Mouse (Mus musculus) ES-Bruce4 (cell line): ENCODE measurements around the gene Smok3b. TPM values are rescaled to one million over a fixed set of nuclear protein-coding genes. Genes with fewer than 3 reads are reported as not detected.

Source experiments
- H3K27ac ChIP-seq: 2 replicates; pipeline ENCODE4 v1.5.1; 2012; ENCODE audit warnings: low read length, inconsistent platforms; ENCODE audit not compliant: insufficient read depth
- H3K27me3 ChIP-seq: 2 replicates; pipeline ENCODE4 v1.6.1; 2012; ENCODE audit warnings: mild to moderate bottlenecking, low read length, inconsistent platforms; ENCODE audit not compliant: control insufficient read depth, poor library complexity, insufficient read depth, severe bottlenecking
- H3K36me3 ChIP-seq: 2 replicates; pipeline ENCODE4 v1.6.1; 2012; ENCODE audit warnings: inconsistent platforms, mild to moderate bottlenecking, low read length, moderate library complexity; ENCODE audit not compliant: control insufficient read depth, poor library complexity, insufficient read depth, severe bottlenecking
- H3K4me1 ChIP-seq: one replicate; pipeline ENCODE4 v1.8.1; 2011; ENCODE audit warnings: low read length; ENCODE audit not compliant: control insufficient read depth, insufficient read depth
- H3K4me3 ChIP-seq: 2 replicates; pipeline ENCODE4 v1.5.1; 2011; ENCODE audit warnings: low read depth, mild to moderate bottlenecking, low read length
- H3K9ac ChIP-seq: 2 replicates; pipeline ENCODE4 v1.6.1; 2012; ENCODE audit warnings: low read depth, mild to moderate bottlenecking, inconsistent platforms; ENCODE audit not compliant: poor library complexity, severe bottlenecking
- H3K9me3 ChIP-seq: replicated peaks from 2 replicates; pipeline ENCODE4 v1.6.1; 2012; ENCODE audit warnings: mild to moderate bottlenecking, low read length, inconsistent platforms; ENCODE audit not compliant: control insufficient read depth, poor library complexity, insufficient read depth, severe bottlenecking
- CTCF ChIP-seq: IDR thresholded peaks from one replicate; pipeline ENCODE4 v1.8.1; 2011; ENCODE audit warnings: low read depth, low read length
- EP300 ChIP-seq: IDR thresholded peaks from 2 replicates; pipeline ENCODE4 v1.6.1; 2011; ENCODE audit warnings: low read depth, low read length; ENCODE audit not compliant: insufficient read depth
- POLR2A ChIP-seq: IDR thresholded peaks from one replicate; pipeline ENCODE4 v1.8.1; 2011; ENCODE audit warnings: low read length; ENCODE audit not compliant: insufficient read depth
- polyA plus RNA-seq: library from polyadenylated mRNA; stranded (reverse); fragments of >200 nt; gene quantifications from 2 replicates; pipeline ENCODE4 v1.2.4, GENCODE M21; 2011; ENCODE audit warnings: low read depth; ENCODE audit not compliant: missing spikeins, insufficient read depth, insufficient read length

Gene Smok3b
- polyA plus RNA-seq, 1 experiment = not detected

GRCm38 (mm10) chr5:137979081-137979480 is 42.1 kb upstream of the Smok3b start:
- no peak overlapping the region for H3K4me3 ChIP-seq
- TF ChIP-seq EP300 (no peak), CTCF (no peak), POLR2A (no peak)
- H3K9ac ChIP-seq = no peak overlapping the region
- H3K4me1 ChIP-seq = no peaks in the 10 kb centered on the region
- H3K36me3 ChIP-seq = no peaks in the 10 kb centered on the region
- no peaks in the 10 kb centered on the region for H3K27me3 ChIP-seq
- H3K27ac ChIP-seq = no peak overlapping the region
- no peaks in the 10 kb centered on the region for H3K9me3 ChIP-seq

GRCm38 (mm10) chr5:137981300-137981699 is 39.9 kb upstream of the Smok3b start, which contains the start of gene Azgp1:
Azgp1 (plus strand) TSS chr5:137981520.
- Histone ChIP-seq H3K27me3 (no peaks in the 10 kb centered on the region), H3K9ac (no peak within 1 kb of the TSS)

DNA sequence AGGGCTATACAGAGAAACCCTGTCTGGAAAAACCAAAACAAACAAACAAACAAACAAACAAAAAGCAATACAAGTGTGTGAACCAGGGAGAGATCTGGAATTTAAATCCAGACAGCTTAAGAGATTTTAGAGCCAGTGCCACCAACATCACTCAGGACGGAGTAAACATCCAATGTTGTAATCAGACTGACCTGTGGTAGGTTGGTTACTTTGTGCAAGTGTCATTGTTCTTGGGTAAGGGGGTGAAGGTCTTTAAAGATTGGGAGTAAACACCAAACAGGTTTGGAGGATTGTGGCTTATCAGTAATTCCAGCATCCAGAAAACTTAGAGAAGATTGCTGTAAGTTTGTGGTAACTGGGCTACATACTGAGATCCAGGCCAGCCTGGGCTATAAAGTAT is 34.9 kb upstream of the Smok3b start:
- no peak overlapping the region for H3K4me3 ChIP-seq
- H3K4me1 ChIP-seq = peaks cover 1% of the 10 kb centered on the region
- no peaks in the 10 kb centered on the region for H3K27me3 ChIP-seq
- no peaks in the 10 kb centered on the region for H3K9me3 ChIP-seq
- TF ChIP-seq CTCF (no peak), POLR2A (no peak), EP300 (no peak)
- H3K36me3 ChIP-seq = no peaks in the 10 kb centered on the region
- H3K9ac ChIP-seq = no peak overlapping the region
- no peak overlapping the region for H3K27ac ChIP-seq

More at GRCm38 (mm10) chr5:137981300-137981699, 39.9 kb upstream of the Smok3b start, which contains the start of gene Azgp1:
- Histone ChIP-seq H3K9me3 (no peaks in the 10 kb centered on the region), H3K4me1 (no peaks in the 10 kb centered on the region), H3K36me3 (no peaks in the 10 kb centered on the region), H3K27ac (no peak within 1 kb of the TSS), H3K4me3 (no peak within 1 kb of the TSS)
- TF ChIP-seq CTCF = no peak
- no peak for TF ChIP-seq POLR2A
- TF ChIP-seq EP300 = no peak

GRCm38 (mm10) chr5:138009437-138009836 is 11.8 kb upstream of the Smok3b start:
- H3K27ac ChIP-seq = no peak overlapping the region
- peaks cover 18% of the 10 kb centered on the region for H3K9me3 ChIP-seq
- H3K27me3 ChIP-seq = no peaks in the 10 kb centered on the region
- no peak overlapping the region for H3K4me3 ChIP-seq
- H3K4me1 ChIP-seq = no peaks in the 10 kb centered on the region
- H3K9ac ChIP-seq = no peak overlapping the region
- TF ChIP-seq CTCF = no peak
- no peak for TF ChIP-seq EP300
- no peak for TF ChIP-seq POLR2A
- no peaks in the 10 kb centered on the region for H3K36me3 ChIP-seq

- no peak overlapping the region for H3K27ac ChIP-seq
- no peak overlapping the region for H3K4me3 ChIP-seq
- no peaks in the 10 kb centered on the region for H3K4me1 ChIP-seq
- H3K9ac ChIP-seq = no peak overlapping the region
- TF ChIP-seq CTCF (no peak), EP300 (no peak)
- peaks cover 5% of the 10 kb centered on the region; the same call in 1 of the 2 replicates for H3K9me3 ChIP-seq
- no peaks in the 10 kb centered on the region for H3K27me3 ChIP-seq
- no peaks in the 10 kb centered on the region for H3K36me3 ChIP-seq
These were observed 8.8 kb upstream of the Smok3b start for GRCm38 (mm10) chr5:138012382-138012781.

- H3K9me3 ChIP-seq = no peaks in the 10 kb centered on the region
- no peak overlapping the region for H3K4me3 ChIP-seq
- no peaks in the 10 kb centered on the region for H3K4me1 ChIP-seq
- no peak overlapping the region for H3K27ac ChIP-seq
- no peaks in the 10 kb centered on the region for H3K36me3 ChIP-seq
- H3K9ac ChIP-seq = no peak overlapping the region
- TF ChIP-seq CTCF (no peak), EP300 (no peak), POLR2A (no peak)
- H3K27me3 ChIP-seq = no peaks in the 10 kb centered on the region
These were observed 4.7 kb upstream of the Smok3b start for GRCm38 (mm10) chr5:138016530-138016929.
